Mouse (Mus musculus) spleen, adult 2 months (tissue): ENCODE results near the gene Mlh1.

Experiments
- CTCF ChIP-seq: fragments of 200-500 bp; IDR thresholded peaks from 2 replicates; pipeline ENCODE4 v1.5.1; 2011; ENCODE audit warnings: mild to moderate bottlenecking, inconsistent platforms; ENCODE audit not compliant: insufficient read depth, insufficient read length, insufficient replicate concordance; ENCODE audit errors: extremely low read depth
- POLR2A ChIP-seq: fragments of 200-500 bp; IDR thresholded peaks from 2 replicates; pipeline ENCODE4 v1.6.1; 2011; ENCODE audit warnings: low read depth, low read length, inconsistent platforms

DNA sequence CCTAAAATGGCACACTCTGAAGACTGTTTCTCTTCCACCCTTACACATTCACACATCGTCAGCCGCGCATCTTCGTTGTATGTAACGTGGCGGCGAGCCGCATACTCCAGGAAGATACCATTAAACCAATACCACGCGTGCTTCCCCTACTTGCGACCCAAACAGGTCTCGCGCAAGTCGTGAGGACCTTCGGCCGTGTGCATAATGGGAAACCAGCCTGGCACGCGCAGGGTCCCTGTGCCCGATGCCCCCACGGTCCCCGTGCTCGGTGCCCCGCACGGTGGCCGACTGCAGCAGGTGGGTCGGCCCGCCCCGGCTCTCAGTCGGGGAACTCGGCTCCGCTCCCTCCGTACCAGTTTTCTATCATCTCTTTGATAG is 546 bp downstream of the Mlh1 start:
- TF ChIP-seq CTCF (no peak), POLR2A (no peak)
